ENCODE assay signal across 22 mouse cellular contexts in the genomic region with DNA sequence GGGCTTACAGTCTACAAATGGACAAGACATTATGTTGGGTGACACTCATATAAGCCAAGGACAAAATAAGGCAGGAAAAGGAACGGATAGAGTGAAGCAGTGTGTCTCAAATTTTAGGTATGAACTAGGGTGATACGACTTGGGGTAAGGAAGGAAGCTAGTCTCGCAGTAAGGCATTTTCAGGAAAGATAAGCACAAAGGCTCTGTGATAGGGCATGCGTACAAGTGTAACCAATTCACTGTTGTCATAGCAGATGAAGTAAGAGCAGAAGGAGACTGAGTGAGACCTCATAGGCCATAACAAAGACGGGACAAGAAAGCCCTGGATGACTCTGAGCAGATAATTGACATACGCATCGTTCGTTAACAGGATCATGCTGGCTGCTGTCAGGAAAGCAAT.
"Had no signal": no experiment of that assay in that cellular context is flagged by ENCODE, and none has a peak within 500 bp of the region (broad histone marks: within the 10 kb centered on the region; RNA-seq: fewer than 3 reads in every experiment).

No protein-coding gene starts in this region.

- H3K27ac ChIP-seq: left cerebral cortex, adult 2 months; liver, embryonic 15.5 days; midbrain, embryonic 12.5 days; midbrain, embryonic 15.5 days; neural tube, embryonic 13.5 days; stomach, embryonic 15.5 days had no signal

- H3K9ac ChIP-seq: liver, embryonic 15.5 days; lung, embryonic 14.5 days; midbrain, embryonic 12.5 days; midbrain, embryonic 15.5 days; neural tube, embryonic 13.5 days; stomach, embryonic 15.5 days had no signal

- H3K4me3 ChIP-seq: left cerebral cortex, adult 2 months; liver, embryonic 15.5 days; midbrain, embryonic 12.5 days; midbrain, embryonic 15.5 days; myocyte; neural tube, embryonic 13.5 days; stomach, embryonic 15.5 days had no signal

- H3K4me1 ChIP-seq: liver, embryonic 15.5 days; midbrain, embryonic 12.5 days; midbrain, embryonic 15.5 days; neural tube, embryonic 13.5 days; stomach, embryonic 15.5 days had no signal

- DNase-seq: kidney, adult 18-20 months; kidney, adult 9 months; kidney, postnatal 14 days; layer of hippocampus, postnatal 36 days; lung, embryonic 14.5 days; lung, postnatal 36 days; retina, postnatal 1 day; right cerebral cortex, postnatal 25 days; spleen, adult 18-20 months; thymus, adult 2 months; thymus, postnatal 14 days; thymus, postnatal 4 days had no signal

- H3K9me3 ChIP-seq: liver, embryonic 15.5 days; midbrain, embryonic 12.5 days; midbrain, embryonic 15.5 days; neural tube, embryonic 13.5 days; stomach, embryonic 15.5 days had no signal

- ATAC-seq: inflammation-experienced regulatory T-cells, adult 6 months; intestine, embryonic 16.5 days; lung, postnatal 0 days; midbrain, embryonic 15.5 days had no signal

- H3K27me3 ChIP-seq: liver, embryonic 15.5 days; midbrain, embryonic 12.5 days; midbrain, embryonic 15.5 days; neural tube, embryonic 13.5 days; stomach, embryonic 15.5 days had no signal

- H3K4me2 ChIP-seq: liver, embryonic 15.5 days; lung, embryonic 14.5 days; midbrain, embryonic 12.5 days; midbrain, embryonic 15.5 days; neural tube, embryonic 13.5 days; stomach, embryonic 15.5 days had no signal
